ENCODE assay signal across 18 mouse cellular contexts in the genomic region with DNA sequence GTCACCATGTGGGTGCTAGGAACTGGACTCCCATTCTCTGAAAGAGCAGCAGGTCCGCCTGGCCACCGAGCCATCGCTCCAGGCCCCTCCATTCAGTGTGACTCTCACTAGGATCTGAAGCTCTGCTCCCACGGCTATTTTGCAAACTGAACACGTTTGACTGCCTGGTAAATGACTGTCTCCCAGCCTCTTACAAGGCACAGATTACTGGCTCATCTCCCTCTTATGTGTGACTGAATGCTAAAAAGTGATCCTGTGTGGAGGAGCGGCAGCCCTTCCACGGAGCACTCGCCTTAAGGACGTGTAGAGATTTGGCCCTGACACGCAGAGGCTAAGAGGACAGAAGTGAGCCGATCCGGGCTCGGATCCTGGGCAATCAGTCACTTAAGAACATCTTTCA.
A peak's percentile ranks its signal among the peaks of the same experiment; 100 is the strongest.
DNase-seq lines count a peak whose midpoint lies in the region; ATAC-seq and TF ChIP-seq lines count a peak whose summit lies in the region.
"Had no signal": no experiment of that assay in that cellular context is flagged by ENCODE, and none has a peak within 500 bp of the region (broad histone marks: within the 10 kb centered on the region; RNA-seq: fewer than 3 reads in every experiment).

No protein-coding gene starts in this region.

- 83% methylated on average over 13 of the region's 13 CpGs for WGBS in forebrain, embryonic 13.5 days
- 92% methylated on average over 13 of the region's 13 CpGs for WGBS in forebrain, embryonic 11.5 days
- 75% methylated on average over 13 of the region's 13 CpGs for WGBS in midbrain, embryonic 13.5 days
- 92% methylated on average over 13 of the region's 13 CpGs for WGBS in midbrain, embryonic 11.5 days
- 36% methylated on average over 13 of the region's 13 CpGs for WGBS in forebrain, postnatal 0 days
- 52% methylated on average over 13 of the region's 13 CpGs for WGBS in midbrain, postnatal 0 days

- no peak overlapping the region for H3K4me3 ChIP-seq in forebrain, embryonic 13.5 days
- H3K4me3 ChIP-seq in forebrain, embryonic 11.5 days (ENCODE audit: low read depth, low read length) = no peak overlapping the region
- no peak overlapping the region for H3K4me3 ChIP-seq in midbrain, embryonic 13.5 days (replicated peaks)
- H3K4me3 ChIP-seq in midbrain, embryonic 11.5 days (ENCODE audit: low read depth, low read length) = no peak overlapping the region
- H3K4me3 ChIP-seq in forebrain, postnatal 0 days (ENCODE audit: low read depth, low read length) = no peak overlapping the region
- no peak overlapping the region for H3K4me3 ChIP-seq in midbrain, postnatal 0 days (ENCODE audit: low read depth, low read length)
- H3K4me3 ChIP-seq: embryonic facial prominence, embryonic 12.5 days; heart, adult 2 months; kidney, embryonic 15.5 days; limb, embryonic 12.5 days had no signal

- DNase-seq in forebrain, embryonic 11.5 days (ENCODE audit: low spot score) = no peak
- no peak for DNase-seq in midbrain, embryonic 11.5 days (ENCODE audit: low spot score, missing footprints)
- peak; percentile 64 for DNase-seq in forebrain, postnatal 0 days
- DNase-seq in midbrain, postnatal 0 days (ENCODE audit: low spot score) = peak; percentile 51
- no peak for DNase-seq in embryo, embryonic 11 days
- no peak for DNase-seq in kidney, postnatal 36 days
- DNase-seq: cerebellum, postnatal 36 days; heart, adult 2 months; retina, postnatal 1 day; thymus, postnatal 36 days had no signal

- no peaks in the 10 kb centered on the region for H3K36me3 ChIP-seq in forebrain, embryonic 13.5 days (ENCODE audit: poor library complexity, severe bottlenecking)
- H3K36me3 ChIP-seq in forebrain, embryonic 11.5 days (ENCODE audit: control insufficient read depth, insufficient read depth, low read length) = no peaks in the 10 kb centered on the region
- no peaks in the 10 kb centered on the region for H3K36me3 ChIP-seq in midbrain, embryonic 13.5 days
- H3K36me3 ChIP-seq in midbrain, embryonic 11.5 days (ENCODE audit: control insufficient read depth, insufficient read depth, low read length) = no peaks in the 10 kb centered on the region
- no peaks in the 10 kb centered on the region for H3K36me3 ChIP-seq in forebrain, postnatal 0 days (ENCODE audit: insufficient read depth)
- no peaks in the 10 kb centered on the region for H3K36me3 ChIP-seq in midbrain, postnatal 0 days (ENCODE audit: insufficient read depth, low read length)
- H3K36me3 ChIP-seq: embryonic facial prominence, embryonic 12.5 days; kidney, embryonic 15.5 days; limb, embryonic 12.5 days had no signal

- H3K4me1 ChIP-seq in forebrain, embryonic 13.5 days = peaks cover 41% of the 10 kb centered on the region
- H3K4me1 ChIP-seq in forebrain, embryonic 11.5 days (replicated peaks; ENCODE audit: control insufficient read depth, insufficient read depth, low read length) = peaks cover 4% of the 10 kb centered on the region; the same call in 1 of the 2 replicates
- H3K4me1 ChIP-seq in midbrain, embryonic 13.5 days (replicated peaks) = peaks cover 31% of the 10 kb centered on the region
- H3K4me1 ChIP-seq in midbrain, embryonic 11.5 days (ENCODE audit: control insufficient read depth, insufficient read depth, low read length) = no peaks in the 10 kb centered on the region
- H3K4me1 ChIP-seq in forebrain, postnatal 0 days (ENCODE audit: insufficient read depth) = peaks cover 25% of the 10 kb centered on the region
- peaks cover 12% of the 10 kb centered on the region for H3K4me1 ChIP-seq in midbrain, postnatal 0 days (ENCODE audit: insufficient read depth, low read length)

- H3K27ac ChIP-seq in forebrain, embryonic 13.5 days = peak overlapping the region; percentile 82
- H3K27ac ChIP-seq in forebrain, embryonic 11.5 days (ENCODE audit: low read depth, low read length) = no peak overlapping the region
- H3K27ac ChIP-seq in midbrain, embryonic 13.5 days = peak overlapping the region; percentile 62; the same call in 1 of the 2 replicates
- no peak overlapping the region for H3K27ac ChIP-seq in midbrain, embryonic 11.5 days (ENCODE audit: low read depth, low read length)
- peak overlapping the region; percentile 78 for H3K27ac ChIP-seq in forebrain, postnatal 0 days (ENCODE audit: low read depth, low read length)
- H3K27ac ChIP-seq in midbrain, postnatal 0 days (ENCODE audit: low read depth, low read length) = peak overlapping the region; percentile 40
- H3K27ac ChIP-seq: embryonic facial prominence, embryonic 12.5 days; heart, adult 2 months; kidney, embryonic 15.5 days; limb, embryonic 12.5 days; liver, embryonic 14.5 days had no signal

- peak overlapping the region; percentile 18; the same call in 1 of the 2 replicates for H3K9ac ChIP-seq in forebrain, embryonic 13.5 days
- no peak overlapping the region for H3K9ac ChIP-seq in forebrain, embryonic 11.5 days (ENCODE audit: low read length)
- H3K9ac ChIP-seq in midbrain, embryonic 13.5 days (replicated peaks) = no peak overlapping the region
- H3K9ac ChIP-seq in midbrain, embryonic 11.5 days (ENCODE audit: low read length) = no peak overlapping the region
- no peak overlapping the region; the same call in 1 of the 2 replicates for H3K9ac ChIP-seq in forebrain, postnatal 0 days
- H3K9ac ChIP-seq in midbrain, postnatal 0 days (replicated peaks; ENCODE audit: low read length, poor library complexity, severe bottlenecking) = no peak overlapping the region; the same call in 1 of the 2 replicates
- H3K9ac ChIP-seq: embryonic facial prominence, embryonic 12.5 days; kidney, embryonic 15.5 days; limb, embryonic 12.5 days; liver, embryonic 14.5 days had no signal

- no peak for ATAC-seq in forebrain, embryonic 13.5 days
- no peak for ATAC-seq in forebrain, embryonic 11.5 days (replicated peaks; ENCODE audit: low FRiP score)
- no peak for ATAC-seq in midbrain, embryonic 13.5 days
- no peak for ATAC-seq in midbrain, embryonic 11.5 days (ENCODE audit: low FRiP score)
- peak; percentile 75 for ATAC-seq in forebrain, postnatal 0 days
- ATAC-seq in midbrain, postnatal 0 days (ENCODE audit: low FRiP score) = no peak
- ATAC-seq: inflammation-experienced regulatory T-cells, adult 6 months; lung, postnatal 0 days had no signal

- H3K9me3 ChIP-seq in forebrain, embryonic 13.5 days (replicated peaks) = no peaks in the 10 kb centered on the region
- no peaks in the 10 kb centered on the region for H3K9me3 ChIP-seq in forebrain, embryonic 11.5 days (ENCODE audit: control insufficient read depth, low read length)
- no peaks in the 10 kb centered on the region for H3K9me3 ChIP-seq in midbrain, embryonic 13.5 days
- H3K9me3 ChIP-seq in midbrain, embryonic 11.5 days (ENCODE audit: control insufficient read depth, low read length) = no peaks in the 10 kb centered on the region
- no peaks in the 10 kb centered on the region for H3K9me3 ChIP-seq in forebrain, postnatal 0 days (ENCODE audit: low read length)
- H3K9me3 ChIP-seq in midbrain, postnatal 0 days (ENCODE audit: low read length) = no peaks in the 10 kb centered on the region
- H3K9me3 ChIP-seq: embryonic facial prominence, embryonic 12.5 days; kidney, embryonic 15.5 days; limb, embryonic 12.5 days had no signal

- no peak overlapping the region for H3K4me2 ChIP-seq in forebrain, embryonic 13.5 days
- H3K4me2 ChIP-seq in forebrain, embryonic 11.5 days (ENCODE audit: low read depth, low read length, severe bottlenecking) = no peak overlapping the region
- no peak overlapping the region for H3K4me2 ChIP-seq in midbrain, embryonic 13.5 days (replicated peaks)
- H3K4me2 ChIP-seq in midbrain, embryonic 11.5 days = no peak overlapping the region
- no peak overlapping the region for H3K4me2 ChIP-seq in forebrain, postnatal 0 days (ENCODE audit: low read depth)
- H3K4me2 ChIP-seq in midbrain, postnatal 0 days (ENCODE audit: low read depth, low read length, poor library complexity, severe bottlenecking) = no peak overlapping the region
- H3K4me2 ChIP-seq: embryonic facial prominence, embryonic 12.5 days; kidney, embryonic 15.5 days; limb, embryonic 12.5 days had no signal

- no peaks in the 10 kb centered on the region for H3K27me3 ChIP-seq in forebrain, embryonic 13.5 days
- no peaks in the 10 kb centered on the region for H3K27me3 ChIP-seq in forebrain, embryonic 11.5 days (ENCODE audit: control insufficient read depth, insufficient read depth, low read length)
- no peaks in the 10 kb centered on the region for H3K27me3 ChIP-seq in midbrain, embryonic 13.5 days
- no peaks in the 10 kb centered on the region for H3K27me3 ChIP-seq in midbrain, embryonic 11.5 days (ENCODE audit: control insufficient read depth, insufficient read depth, low read length)
- H3K27me3 ChIP-seq in forebrain, postnatal 0 days (ENCODE audit: insufficient read depth, low read length) = no peaks in the 10 kb centered on the region
- no peaks in the 10 kb centered on the region for H3K27me3 ChIP-seq in midbrain, postnatal 0 days (ENCODE audit: insufficient read depth, low read length)
- H3K27me3 ChIP-seq: embryonic facial prominence, embryonic 12.5 days; kidney, embryonic 15.5 days; limb, embryonic 12.5 days had no signal

- no peak for TF ChIP-seq CTCF in forebrain, postnatal 0 days (IDR thresholded peaks at IDR 0.05; ENCODE audit: low read depth)
- TF ChIP-seq CTCF in midbrain, postnatal 0 days (IDR thresholded peaks at IDR 0.05) = no peak

Comparison
In these comparisons a context has a peak if more than half of its experiments do, and no peak if none do; other contexts are left out.
1. H3K27ac ChIP-seq: peak in forebrain, embryonic 13.5 days (single experiment), midbrain, embryonic 13.5 days (single experiment), forebrain, postnatal 0 days (single experiment) and midbrain, postnatal 0 days (single experiment); none in forebrain, embryonic 11.5 days (single experiment) and midbrain, embryonic 11.5 days (single experiment).
2. DNase-seq: peak in forebrain, postnatal 0 days (single experiment) and midbrain, postnatal 0 days (single experiment); none in forebrain, embryonic 11.5 days (single experiment), midbrain, embryonic 11.5 days (single experiment), embryo, embryonic 11 days (single experiment) and kidney, postnatal 36 days (0 of 2).